Mouse (Mus musculus) embryo, embryonic 10 days (tissue): ENCODE data around the gene Glg1.
"Not testable (repeated sequence)": the region's sequence is repeated elsewhere in the genome, so short reads cannot be mapped to it uniquely, and the experiment has no call there.

Experiments
- DNase-seq: peaks from one replicate; pipeline ENCODE4 v3.0.0-alpha.2; 2015; ENCODE audit warnings: low spot score

Glg1 gene

GRCm38 (mm10) chr8:111144901-111145459, 114.0 kb downstream of the Glg1 start:
- DNase-seq, result not testable (repeated sequence)

GRCm38 (mm10) chr8:111142521-111142920, 116.5 kb downstream of the Glg1 start:
- DNase-seq, result no peak

- DNase-seq, result no peak
Observed at GRCm38 (mm10) chr8:111130756-111131155, 128.3 kb downstream of the Glg1 start.

- DNase-seq, result no peak
Observed at GRCm38 (mm10) chr8:111119481-111119880, 139.5 kb downstream of the Glg1 start.

- no peak for DNase-seq
Observed at GRCm38 (mm10) chr8:111114891-111115290, 144.1 kb downstream of the Glg1 start.
